Mouse (Mus musculus): ENCODE measurements around the gene Dhx35.

GRCm38 (mm10) chr2:158817708-158818107, 23.1 kb downstream of the Dhx35 start:
- TF ChIP-seq CTCF (IDR thresholded peaks at IDR 0.05; ENCODE audit: low read depth) (no peak), EP300 (IDR thresholded peaks at IDR 0.05; ENCODE audit: low read depth) (no peak)
